31 mouse cellular contexts compared by ENCODE assay signal in genomic region chr3:52346986-52347710, GRCm38 (mm10).
DNase-seq lines count a peak whose midpoint lies in the region; ATAC-seq and TF ChIP-seq lines count a peak whose summit lies in the region.
"Had no signal": no experiment of that assay in that cellular context is flagged by ENCODE, and none has a peak within 500 bp of the region (broad histone marks: within the 10 kb centered on the region; RNA-seq: fewer than 3 reads in every experiment).

No protein-coding gene starts in this region.

- peaks cover 2% of the 10 kb centered on the region; the same call in 1 of the 2 replicates for H3K79me2 ChIP-seq in heart, adult 2 months (replicated peaks; ENCODE audit: control insufficient read depth, insufficient read depth, low read length)
- peaks cover 22% of the 10 kb centered on the region for H3K79me2 ChIP-seq in liver, adult 2 months (ENCODE audit: control insufficient read depth, insufficient read depth, low read length)

- H3K27ac ChIP-seq in heart, adult 2 months: no peak overlapping the region
- no peak overlapping the region for H3K27ac ChIP-seq in liver, adult 2 months (replicated peaks; ENCODE audit: insufficient read depth, low read depth, low read length)
- no peak overlapping the region for H3K27ac ChIP-seq in liver, postnatal 0 days (ENCODE audit: low read depth)
- H3K27ac ChIP-seq in stomach, postnatal 0 days (replicated peaks): no peak overlapping the region
- H3K27ac ChIP-seq: embryonic facial prominence, embryonic 13.5 days; forebrain, embryonic 12.5 days; heart, embryonic 13.5 days; hindbrain, embryonic 13.5 days; limb, embryonic 10.5 days; neural tube, embryonic 12.5 days had no signal

- TF ChIP-seq POLR2A in heart, adult 2 months (IDR thresholded peaks at IDR 0.05; ENCODE audit: insufficient read depth, low read depth, low read length): no peak
- no peak for TF ChIP-seq POLR2A in liver, adult 2 months (IDR thresholded peaks at IDR 0.05; ENCODE audit: extremely low read depth, insufficient read depth, low read length)

- H3K4me3 ChIP-seq in heart, adult 2 months: no peak overlapping the region
- H3K4me3 ChIP-seq in liver, adult 2 months (ENCODE audit: insufficient read depth, low read depth, low read length): no peak overlapping the region
- H3K4me3 ChIP-seq in liver, postnatal 0 days (ENCODE audit: low read depth, low read length): no peak overlapping the region
- no peak overlapping the region for H3K4me3 ChIP-seq in stomach, postnatal 0 days (ENCODE audit: low read depth, low read length)
- H3K4me3 ChIP-seq: embryonic facial prominence, embryonic 13.5 days; erythroblast, embryonic 14.5 days; forebrain, embryonic 12.5 days; heart, embryonic 13.5 days; hindbrain, embryonic 13.5 days; limb, embryonic 10.5 days; megakaryocyte, embryonic 14.5 days; neural tube, embryonic 12.5 days had no signal

- DNase-seq in heart, adult 2 months: no peak
- DNase-seq in heart, adult 9 months (ENCODE audit: low spot score in 2 of 2): no peak
- peak; percentile 53 for DNase-seq in liver, adult 2 months (ENCODE audit: extremely low read depth, low read depth, low spot score)
- DNase-seq in liver, postnatal 0 days: no peak
- DNase-seq in lung, postnatal 10 days: peak; percentile 59
- peak; percentile 51 for DNase-seq in stomach, postnatal 0 days (ENCODE audit: low spot score)
- DNase-seq in retina, embryonic 14.5 days (ENCODE audit: low spot score): no peak
- DNase-seq: adrenal gland, adult 8-10 months; B cell, adult 2 months; cerebellum, adult 2 months; cerebellum, postnatal 36 days; embryo, embryonic 11 days; heart, postnatal 14 days; liver; midbrain, embryonic 14.5 days; retina, postnatal 1 day; right cerebral cortex, postnatal 25 days; spleen, adult 18-20 months; thymus, postnatal 36 days had no signal

- no peak for TF ChIP-seq CTCF in heart, adult 2 months (IDR thresholded peaks at IDR 0.05)
- no peak for TF ChIP-seq CTCF in liver, adult 2 months (IDR thresholded peaks at IDR 0.05; ENCODE audit: low read depth, low read length)
- no peak for TF ChIP-seq CTCF in liver, postnatal 0 days (IDR thresholded peaks at IDR 0.05; ENCODE audit: low read depth)
- no peak for TF ChIP-seq CTCF in stomach, postnatal 0 days (IDR thresholded peaks at IDR 0.05; ENCODE audit: low read depth)

- peaks cover 26% of the 10 kb centered on the region for H3K36me3 ChIP-seq in heart, adult 2 months (ENCODE audit: control insufficient read depth, insufficient read depth, low read length)
- peaks cover 16% of the 10 kb centered on the region for H3K36me3 ChIP-seq in liver, adult 2 months (ENCODE audit: control insufficient read depth, insufficient read depth, low read length)
- peaks cover 18% of the 10 kb centered on the region for H3K36me3 ChIP-seq in liver, postnatal 0 days (replicated peaks; ENCODE audit: insufficient read depth, low read length)
- H3K36me3 ChIP-seq in stomach, postnatal 0 days (ENCODE audit: control insufficient read depth, insufficient read depth, low read length): peaks cover 8% of the 10 kb centered on the region
- H3K36me3 ChIP-seq: G1E; hindbrain, embryonic 13.5 days; neural tube, embryonic 12.5 days had no signal

- H3K9me3 ChIP-seq in liver, postnatal 0 days (ENCODE audit: low read length): no peaks in the 10 kb centered on the region
- H3K9me3 ChIP-seq in stomach, postnatal 0 days (ENCODE audit: control insufficient read depth, low read length): no peaks in the 10 kb centered on the region
- H3K9me3 ChIP-seq: embryonic facial prominence, embryonic 13.5 days; forebrain, embryonic 12.5 days; heart, embryonic 13.5 days; hindbrain, embryonic 13.5 days; limb, embryonic 10.5 days; megakaryocyte, embryonic 14.5 days; neural tube, embryonic 12.5 days had no signal

- peaks cover 17% of the 10 kb centered on the region for H3K4me1 ChIP-seq in heart, adult 2 months (ENCODE audit: control insufficient read depth, insufficient read depth, low read length)
- peaks cover 17% of the 10 kb centered on the region for H3K4me1 ChIP-seq in liver, adult 2 months (ENCODE audit: control insufficient read depth, insufficient read depth, low read length)
- H3K4me1 ChIP-seq in liver, postnatal 0 days (ENCODE audit: insufficient read depth): peaks cover 28% of the 10 kb centered on the region
- H3K4me1 ChIP-seq in stomach, postnatal 0 days (replicated peaks; ENCODE audit: control insufficient read depth, insufficient read depth): peaks cover 7% of the 10 kb centered on the region

- ATAC-seq in liver, postnatal 0 days: no peak
- no peak for ATAC-seq in stomach, postnatal 0 days (ENCODE audit: low FRiP score, low TSS enrichment)
- ATAC-seq: inflammation-experienced regulatory T-cells, adult 6 months; Patski had no signal

- intact Hi-C loops in heart, adult 2 months (cut with DNase I): loop anchor here (5.0 kb wide), 1 partner anchor 45 kb away; no protein-coding TSS in a partner anchor

- peak; percentile 40; the same call in 1 of the 2 replicates for TF ChIP-seq EP300 in heart, adult 2 months (IDR thresholded peaks at IDR 0.05; ENCODE audit: insufficient read depth, low read depth, low read length)
- TF ChIP-seq EP300 in liver, postnatal 0 days (IDR thresholded peaks at IDR 0.05; ENCODE audit: low read depth): no peak
- TF ChIP-seq EP300 in stomach, postnatal 0 days (optimal IDR thresholded peaks at IDR 0.05): no peak

- 29% methylated on average over 4 of the region's 4 CpGs for whole genome bisulfite sequencing in heart, adult 2 months
- WGBS in liver, adult 2 months: 14% methylated on average over 4 of the region's 4 CpGs
- 62% methylated on average over 4 of the region's 4 CpGs for WGBS in liver, postnatal 0 days (ENCODE audit: insufficient replicate concordance)
- 44% methylated on average over 4 of the region's 4 CpGs for WGBS in stomach, postnatal 0 days

- no peak overlapping the region for H3K9ac ChIP-seq in heart, adult 2 months (ENCODE audit: low read depth, low read length)
- H3K9ac ChIP-seq in liver, adult 2 months (ENCODE audit: low read depth, low read length): no peak overlapping the region
- no peak overlapping the region for H3K9ac ChIP-seq in liver, postnatal 0 days (replicated peaks)
- H3K9ac ChIP-seq in stomach, postnatal 0 days (ENCODE audit: low read length): no peak overlapping the region
- H3K9ac ChIP-seq: embryonic facial prominence, embryonic 13.5 days; forebrain, embryonic 12.5 days; heart, embryonic 13.5 days; hindbrain, embryonic 13.5 days; neural tube, embryonic 12.5 days had no signal

- H3K4me2 ChIP-seq in liver, postnatal 0 days (ENCODE audit: low read depth, low read length): no peak overlapping the region
- no peak overlapping the region for H3K4me2 ChIP-seq in stomach, postnatal 0 days (replicated peaks; ENCODE audit: low read depth)
- H3K4me2 ChIP-seq: embryonic facial prominence, embryonic 13.5 days; forebrain, embryonic 12.5 days; heart, embryonic 13.5 days; hindbrain, embryonic 13.5 days; neural tube, embryonic 12.5 days had no signal

- H3K27me3 ChIP-seq in heart, adult 2 months (ENCODE audit: control insufficient read depth, insufficient read depth, low read length): no peaks in the 10 kb centered on the region
- H3K27me3 ChIP-seq in liver, adult 2 months (ENCODE audit: control insufficient read depth, insufficient read depth, low read length): no peaks in the 10 kb centered on the region
- H3K27me3 ChIP-seq in liver, postnatal 0 days (ENCODE audit: insufficient read depth, low read length): no peaks in the 10 kb centered on the region
- no peaks in the 10 kb centered on the region for H3K27me3 ChIP-seq in stomach, postnatal 0 days (ENCODE audit: control insufficient read depth, insufficient read depth, low read length)
- H3K27me3 ChIP-seq: CH12.LX; embryonic facial prominence, embryonic 13.5 days; forebrain, embryonic 12.5 days; heart, embryonic 13.5 days; hindbrain, embryonic 13.5 days; neural tube, embryonic 12.5 days; Patski had no signal

Comparison
In these comparisons a context has a peak if more than half of its experiments do, and no peak if none do; other contexts are left out.
1. DNase-seq: peak in liver, adult 2 months (single experiment), lung, postnatal 10 days (single experiment) and stomach, postnatal 0 days (single experiment); none in heart, adult 2 months (0 of 2), heart, adult 9 months (0 of 2), liver, postnatal 0 days (single experiment) and retina, embryonic 14.5 days (single experiment).